Mouse (Mus musculus) MEL (cell line): ENCODE results near the gene Hs3st3b1. TPM values are rescaled to one million over a fixed set of nuclear protein-coding genes. Genes with fewer than 3 reads are reported as not detected.

Experiments
- DNase-seq: peaks from one replicate; pipeline ENCODE4 v3.0.0; 2011; ENCODE audit warnings: low read depth, low spot score
- H3K27ac ChIP-seq: 2 replicates; pipeline ENCODE4 v1.5.1; 2012; ENCODE audit warnings: low read depth, mild to moderate bottlenecking, control low read depth, low read length, moderate library complexity; ENCODE audit not compliant: control insufficient read depth
- H3K27me3 ChIP-seq, 2 experiments: fragments of 150-350 bp in 1 of 2; sonication (generic) in 1 of 2; 2 replicates each; pipeline ENCODE4 v1.6.1; 2012; ENCODE audit warnings: low read length in 2 of 2, mild to moderate bottlenecking in 2 of 2, improper control_type of control experiment in 1 of 2, moderate library complexity in 1 of 2; ENCODE audit not compliant: insufficient read depth in 2 of 2, control insufficient read depth in 1 of 2
- H3K36me3 ChIP-seq, 2 experiments: 2 replicates each; pipeline ENCODE4 v1.6.1; 2012 to 2014; ENCODE audit warnings: low read length in 2 of 2, improper control_type of control experiment in 1 of 2, inconsistent platforms in 1 of 2, mild to moderate bottlenecking in 1 of 2; ENCODE audit not compliant: insufficient read depth in 2 of 2, control insufficient read depth in 1 of 2
- H3K4me1 ChIP-seq, 2 experiments: fragments of 150-350 bp in 1 of 2; sonication (generic) in 1 of 2; 2 replicates each; pipeline ENCODE4 v1.6.1; 2012; ENCODE audit warnings: low read length in 2 of 2, improper control_type of control experiment in 1 of 2, mild to moderate bottlenecking in 1 of 2; ENCODE audit not compliant: insufficient read depth in 2 of 2, control insufficient read depth in 1 of 2
- H3K4me3 ChIP-seq, 2 experiments: fragments of 150-350 bp in 1 of 2; sonication (generic) in 1 of 2; 2 replicates each; pipeline ENCODE4 v1.5.1; 2012; ENCODE audit warnings: low read depth in 2 of 2, low read length in 2 of 2, mild to moderate bottlenecking in 2 of 2, moderate library complexity in 2 of 2, control low read depth in 1 of 2, improper control_type of control experiment in 1 of 2; ENCODE audit not compliant: control insufficient read depth in 1 of 2, insufficient read depth in 1 of 2
- H3K79me2 ChIP-seq: 2 replicates; pipeline ENCODE4 v1.6.1; 2012; ENCODE audit warnings: mild to moderate bottlenecking, low read length, moderate library complexity; ENCODE audit not compliant: control insufficient read depth, poor library complexity, insufficient read depth
- H3K9ac ChIP-seq: 2 replicates; pipeline ENCODE4 v1.6.1; 2012; ENCODE audit warnings: low read depth, mild to moderate bottlenecking, control low read depth, low read length, moderate library complexity; ENCODE audit not compliant: control insufficient read depth, poor library complexity, severe bottlenecking
- H3K9me3 ChIP-seq: fragments of 150-350 bp; sonication (generic); replicated peaks from 2 replicates; pipeline ENCODE4 v1.6.1; 2012; ENCODE audit warnings: mild to moderate bottlenecking, low read length, improper control_type of control experiment, moderate library complexity; ENCODE audit not compliant: insufficient read depth
- CHD2 ChIP-seq: IDR thresholded peaks from 2 replicates; pipeline ENCODE4 v1.6.1; 2011; ENCODE audit warnings: low read length, improper control_type of control experiment
- ELF1 ChIP-seq: IDR thresholded peaks from 2 replicates; pipeline ENCODE4 v1.6.1; 2014; ENCODE audit warnings: low read depth, mild to moderate bottlenecking, inconsistent platforms, low read length, improper control_type of control experiment, moderate library complexity
- EP300 ChIP-seq, 2 experiments: IDR thresholded peaks; 2 replicates each; pipeline ENCODE4 v1.6.1; 2011; ENCODE audit warnings: improper control_type of control experiment in 2 of 2, low read length in 2 of 2, low read depth in 1 of 2, mild to moderate bottlenecking in 1 of 2
- ETS1 ChIP-seq: IDR thresholded peaks from 2 replicates; pipeline ENCODE4 v1.6.1; 2012; ENCODE audit warnings: low read depth, mild to moderate bottlenecking, inconsistent platforms, low read length, improper control_type of control experiment, moderate library complexity
- JUND ChIP-seq: IDR thresholded peaks from 2 replicates; pipeline ENCODE4 v1.6.1; 2011; ENCODE audit warnings: low read depth, mild to moderate bottlenecking, improper control_type of control experiment, low read length
- MAX ChIP-seq: IDR thresholded peaks from 2 replicates; pipeline ENCODE4 v1.6.1; 2011; ENCODE audit warnings: low read length, improper control_type of control experiment
- MAZ ChIP-seq: IDR thresholded peaks from 2 replicates; pipeline ENCODE4 v1.6.1; 2012; ENCODE audit warnings: low read depth, mild to moderate bottlenecking, inconsistent platforms, low read length, improper control_type of control experiment
- MEF2A ChIP-seq: IDR thresholded peaks from 2 replicates; pipeline ENCODE4 v1.6.1; 2014; ENCODE audit warnings: low read depth, mild to moderate bottlenecking, inconsistent platforms, low read length, improper control_type of control experiment; ENCODE audit not compliant: poor library complexity, insufficient replicate concordance, severe bottlenecking; ENCODE audit errors: extremely low read depth
- MXI1 ChIP-seq: IDR thresholded peaks from 2 replicates; pipeline ENCODE4 v1.6.1; 2011; ENCODE audit warnings: mild to moderate bottlenecking, low read depth, low read length, improper control_type of control experiment
- MYC ChIP-seq: IDR thresholded peaks from 2 replicates; pipeline ENCODE4 v1.6.1; 2011; ENCODE audit warnings: low read depth, mild to moderate bottlenecking, low read length, improper control_type of control experiment, moderate library complexity
- NELFE ChIP-seq: IDR thresholded peaks from 2 replicates; pipeline ENCODE4 v1.6.1; 2011; ENCODE audit warnings: low read depth, low read length, improper control_type of control experiment
- POLR2A ChIP-seq, 2 experiments: IDR thresholded peaks; 2 replicates each; pipeline ENCODE4 v1.6.1; 2011 to 2012; ENCODE audit warnings: low read length in 2 of 2, mild to moderate bottlenecking in 2 of 2, control low read depth in 1 of 2, improper control_type of control experiment in 1 of 2, low read depth in 1 of 2, moderate library complexity in 1 of 2; ENCODE audit not compliant: control insufficient read depth in 1 of 2, insufficient read depth in 1 of 2, poor library complexity in 1 of 2
- POLR2AphosphoS5 ChIP-seq: IDR thresholded peaks from 2 replicates; pipeline ENCODE4 v1.6.1; 2012; ENCODE audit warnings: low read depth, borderline replicate concordance, mild to moderate bottlenecking, inconsistent platforms, low read length, moderate library complexity, mixed read lengths
- RAD21 ChIP-seq: IDR thresholded peaks from 2 replicates; pipeline ENCODE4 v1.6.1; 2011; ENCODE audit warnings: mild to moderate bottlenecking, low read depth, low read length, improper control_type of control experiment
- SIN3A ChIP-seq: IDR thresholded peaks from 2 replicates; pipeline ENCODE4 v1.6.1; 2012; ENCODE audit warnings: low read length, improper control_type of control experiment, inconsistent platforms
- USF1 ChIP-seq: IDR thresholded peaks from 2 replicates; pipeline ENCODE4 v1.6.1; 2014; ENCODE audit warnings: low read depth, mild to moderate bottlenecking, inconsistent platforms, low read length, improper control_type of control experiment, moderate library complexity
- ZC3H11A ChIP-seq: IDR thresholded peaks from 2 replicates; pipeline ENCODE4 v1.6.1; 2012; ENCODE audit warnings: low read depth, mild to moderate bottlenecking, inconsistent platforms, low read length, improper control_type of control experiment
- ZMIZ1 ChIP-seq: IDR thresholded peaks from 2 replicates; pipeline ENCODE4 v1.6.1; 2012; ENCODE audit warnings: low read depth, mild to moderate bottlenecking, inconsistent platforms, low read length, improper control_type of control experiment, moderate library complexity
- polyA plus RNA-seq, 2 experiments: library from polyadenylated mRNA; stranded (reverse) in 1 of 2; unstranded in 1 of 2; fragments of >175 nt in 1 of 2; fragments of >200 nt in 1 of 2; gene quantifications; 2 replicates each; pipeline versions ENCODE4 v1.2.1 to v1.2.4; 2012; ENCODE audit warnings: low replicate concordance in 2 of 2, low read depth in 1 of 2; ENCODE audit not compliant: insufficient read length in 2 of 2, insufficient read depth in 1 of 2, missing spikeins in 1 of 2
- total RNA-seq: library from RNA; depleted of rRNA; stranded (reverse); fragments of 300-350 nt; gene quantifications from 2 replicates; pipeline ENCODE4 v1.2.3, GENCODE M21; 2012; rRNA removed

Gene Hs3st3b1
- total and polyA plus RNA-seq, 3 experiments, result not detected

DNA sequence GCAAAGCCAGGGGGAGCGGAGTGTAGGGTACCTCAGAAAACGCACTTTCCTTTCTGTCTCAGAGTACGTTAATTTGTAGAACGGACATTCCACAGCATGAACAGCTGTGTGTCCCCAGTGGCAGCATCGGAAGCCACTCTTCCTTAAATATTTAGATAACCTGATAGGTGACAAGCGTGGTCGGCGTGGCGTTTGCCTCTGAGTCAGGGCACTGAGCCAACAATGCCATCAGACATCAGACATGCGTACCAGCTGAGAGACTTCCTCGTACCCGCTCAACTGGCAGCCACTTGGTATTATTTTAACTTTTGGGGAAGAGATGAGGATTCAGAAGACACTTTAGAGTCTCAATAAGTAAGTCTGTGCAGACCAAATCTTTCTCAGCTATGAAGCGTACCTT lies 84.6 kb downstream of the Hs3st3b1 start:
- DNase-seq, result no peak
- TF ChIP-seq ZC3H11A (no peak), CHD2 (no peak), ETS1 (no peak), NELFE (no peak), ZMIZ1 (no peak), MAX (no peak), ELF1 (no peak), MEF2A (no peak), SIN3A (no peak), POLR2AphosphoS5 (no peak), POLR2A (IDR thresholded peaks at IDR 0.05; ENCODE audit: control insufficient read depth in 1 of 2, insufficient read depth in 1 of 2, low read depth in 1 of 2, low read length in 2 of 2, poor library complexity in 1 of 2) (no peak), RAD21 (no peak), JUND (no peak), EP300 (IDR thresholded peaks at IDR 0.05; ENCODE audit: low read depth in 1 of 2, low read length in 2 of 2) (no peak), USF1 (no peak), MXI1 (no peak), MAZ (no peak), MYC (no peak)
- H3K27ac ChIP-seq, result no peak overlapping the region
- no peaks in the 10 kb centered on the region for H3K9me3 ChIP-seq
- no peaks in the 10 kb centered on the region for H3K27me3 ChIP-seq
- H3K4me3 ChIP-seq, result no peak overlapping the region
- no peaks in the 10 kb centered on the region for H3K79me2 ChIP-seq
- no peaks in the 10 kb centered on the region for H3K36me3 ChIP-seq
- no peaks in the 10 kb centered on the region for H3K4me1 ChIP-seq
- H3K9ac ChIP-seq, result no peak overlapping the region

Other genes starting within 250 kb of the Hs3st3b1 start
- gene Cox10, start 157.2 kb upstream of the Hs3st3b1 start, total RNA-seq, result 38.9 and 39.9 TPM in 2 replicates
- 100 to 1,000 TPM in 1 of 2 experiments, 10 to 100 TPM in 1; 52.2 to 374 TPM for gene Cox10, start 157.2 kb upstream of the Hs3st3b1 start, polyA plus RNA-seq